10 mouse cellular contexts compared by ENCODE assay signal in the genomic region with DNA sequence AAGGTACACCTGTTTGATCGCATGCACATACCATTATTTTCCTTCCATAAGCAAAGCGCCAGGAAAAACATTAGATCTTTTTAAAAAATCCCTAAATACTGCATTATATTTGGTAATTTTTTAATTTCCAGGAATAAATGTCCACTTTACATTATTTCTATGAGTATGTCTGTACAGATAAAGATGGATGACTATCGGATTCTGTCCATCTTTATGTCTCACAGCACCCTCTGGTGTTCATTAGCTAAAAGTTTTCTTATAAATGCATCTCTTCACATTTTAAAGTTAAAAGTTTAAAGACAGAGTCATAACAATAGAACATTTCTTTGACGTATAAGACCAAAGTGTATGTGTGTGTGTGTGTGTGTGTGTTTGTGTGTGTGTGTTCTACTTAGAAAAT.
DNase-seq lines count a peak whose midpoint lies in the region; ATAC-seq and TF ChIP-seq lines count a peak whose summit lies in the region.
"Had no signal": no experiment of that assay in that cellular context is flagged by ENCODE, and none has a peak within 500 bp of the region (broad histone marks: within the 10 kb centered on the region; RNA-seq: fewer than 3 reads in every experiment).

No protein-coding gene starts in this region.

- no peak overlapping the region for H3K4me3 ChIP-seq in left cerebral cortex, adult 2 months
- no peak overlapping the region for H3K4me3 ChIP-seq in E14TG2a.4 (replicated peaks; ENCODE audit: low read length)
- no peak overlapping the region for H3K4me3 ChIP-seq in midbrain, embryonic 15.5 days
- H3K4me3 ChIP-seq: heart, embryonic 10.5 days; liver, embryonic 15.5 days had no signal

- no peaks in the 10 kb centered on the region for H3K27me3 ChIP-seq in E14TG2a.4 (ENCODE audit: insufficient read depth, low read length)
- no peaks in the 10 kb centered on the region for H3K27me3 ChIP-seq in midbrain, embryonic 15.5 days (replicated peaks)
- H3K27me3 ChIP-seq: liver, embryonic 15.5 days had no signal

- H3K4me1 ChIP-seq in E14TG2a.4 (replicated peaks; ENCODE audit: low read depth, low read length): no peaks in the 10 kb centered on the region
- H3K4me1 ChIP-seq in midbrain, embryonic 15.5 days: no peaks in the 10 kb centered on the region
- H3K4me1 ChIP-seq: heart, embryonic 10.5 days; liver, embryonic 15.5 days had no signal

- no peak overlapping the region for H3K4me2 ChIP-seq in midbrain, embryonic 15.5 days
- H3K4me2 ChIP-seq: liver, embryonic 15.5 days had no signal

- H3K9ac ChIP-seq in midbrain, embryonic 15.5 days: no peak overlapping the region
- H3K9ac ChIP-seq: liver, embryonic 15.5 days had no signal

- H3K9me3 ChIP-seq in E14TG2a.4 (ENCODE audit: low read length): no peaks in the 10 kb centered on the region
- H3K9me3 ChIP-seq in midbrain, embryonic 15.5 days: no peaks in the 10 kb centered on the region
- H3K9me3 ChIP-seq: heart, embryonic 10.5 days; liver, embryonic 15.5 days had no signal

- WGBS in midbrain, embryonic 15.5 days: 58% methylated on average over 4 of the region's 4 CpGs

- H3K36me3 ChIP-seq in E14TG2a.4 (ENCODE audit: insufficient read depth, low read length): no peaks in the 10 kb centered on the region
- no peaks in the 10 kb centered on the region for H3K36me3 ChIP-seq in midbrain, embryonic 15.5 days (replicated peaks)
- H3K36me3 ChIP-seq: liver, embryonic 15.5 days had no signal

- ATAC-seq in midbrain, embryonic 15.5 days (replicated peaks): peak; percentile 54; the same call in 1 of the 2 replicates

- TF ChIP-seq CTCF in left cerebral cortex, adult 2 months (IDR thresholded peaks at IDR 0.05): peak; percentile 61
- peak; percentile 30; the same call in 1 of the 2 replicates for TF ChIP-seq CTCF in E14TG2a.4 (conservative IDR thresholded peaks at IDR 0.05; ENCODE audit: low read length)

- intact Hi-C loops in left cerebral cortex, adult 2 months (cut with DNase I): loop anchor here (2.0 kb wide), 1 partner anchor 1967 kb away; no protein-coding TSS in a partner anchor
- intact Hi-C loops in left cerebral cortex, postnatal 4 days (cut with DNase I): no loop called here

- DNase-seq in left cerebral cortex, adult 2 months (ENCODE audit: extremely low spot score in 1 of 2, low spot score in 2 of 2): no peak
- DNase-seq in left cerebral cortex, postnatal 4 days: no peak
- peak; percentile 40 for DNase-seq in ZHBTc4 (ENCODE audit: low read depth, low spot score)
- no peak for DNase-seq in B cell, adult 2 months
- no peak for DNase-seq in spleen, postnatal 4 days (ENCODE audit: low spot score in 2 of 2)
- DNase-seq: kidney, postnatal 25 days had no signal

- H3K27ac ChIP-seq in left cerebral cortex, adult 2 months: no peak overlapping the region
- no peak overlapping the region for H3K27ac ChIP-seq in midbrain, embryonic 15.5 days
- H3K27ac ChIP-seq: heart, embryonic 10.5 days; liver, embryonic 15.5 days had no signal
